Mouse (Mus musculus) regulatory T cell (primary cell): ENCODE results near the gene Disp3.

Experiments
- in situ Hi-C: fragments of 300-600 bp; cut with MboI, MseI; formaldehyde crosslinking; loops from one replicate; pipeline ENCODE4 v1.15.1; 2025; ENCODE audit warnings: high pct_unique_total_duplicates

Disp3 gene

DNA sequence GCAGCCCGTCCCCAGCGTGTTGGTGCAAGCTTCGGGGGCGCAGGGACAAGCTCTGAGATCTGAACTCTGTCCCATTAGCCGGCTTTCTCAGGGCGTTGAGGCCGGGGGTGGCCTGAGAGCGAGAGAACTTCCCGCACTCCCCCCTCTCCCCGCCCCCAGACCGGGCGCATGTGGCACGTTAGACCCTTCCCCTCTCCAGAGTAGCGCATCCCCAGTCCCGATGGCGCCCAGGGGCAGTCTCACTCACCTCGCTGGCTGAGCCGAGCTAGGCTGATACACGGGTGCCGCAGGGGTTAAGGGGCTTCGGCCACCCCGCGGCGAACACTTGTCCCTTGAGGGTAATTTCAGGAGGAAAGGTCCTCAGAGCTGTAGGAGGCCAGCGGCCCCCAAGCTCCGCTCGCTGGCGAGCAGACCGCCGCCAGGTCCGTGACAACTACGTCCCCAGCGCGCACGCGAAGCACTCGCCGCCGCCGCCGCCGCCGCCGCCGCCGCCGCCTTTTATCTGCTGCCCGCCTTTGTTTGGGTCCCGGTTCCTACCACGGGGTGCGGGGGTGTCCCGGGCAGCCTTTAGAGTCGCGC lies at the start of gene Disp3:
Gene Disp3 (minus strand): TSS at position 490 of the 579 bp plus-strand sequence.
- in situ Hi-C loops: no loop called here

DNA sequence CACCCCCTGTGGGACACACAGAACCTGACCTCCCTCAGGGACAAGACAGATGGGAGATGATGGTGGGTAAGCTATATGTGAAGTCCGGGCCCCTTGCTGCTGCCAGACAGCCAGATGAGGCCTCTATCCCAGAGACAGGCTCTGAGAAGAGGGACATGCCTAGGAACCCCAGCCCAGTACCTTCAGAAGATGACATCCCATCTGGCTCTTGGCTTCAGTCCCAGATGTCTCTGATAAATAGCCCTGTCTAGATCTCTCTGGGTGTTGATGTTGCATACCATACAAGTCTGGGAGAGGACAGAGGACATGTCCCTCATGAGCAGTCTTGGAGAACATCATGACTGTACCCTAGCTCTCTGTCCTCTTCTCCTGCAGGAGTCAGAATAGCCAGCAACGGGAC lies 42.5 kb upstream of the Disp3 start:
- in situ Hi-C loops: no loop called here

DNA sequence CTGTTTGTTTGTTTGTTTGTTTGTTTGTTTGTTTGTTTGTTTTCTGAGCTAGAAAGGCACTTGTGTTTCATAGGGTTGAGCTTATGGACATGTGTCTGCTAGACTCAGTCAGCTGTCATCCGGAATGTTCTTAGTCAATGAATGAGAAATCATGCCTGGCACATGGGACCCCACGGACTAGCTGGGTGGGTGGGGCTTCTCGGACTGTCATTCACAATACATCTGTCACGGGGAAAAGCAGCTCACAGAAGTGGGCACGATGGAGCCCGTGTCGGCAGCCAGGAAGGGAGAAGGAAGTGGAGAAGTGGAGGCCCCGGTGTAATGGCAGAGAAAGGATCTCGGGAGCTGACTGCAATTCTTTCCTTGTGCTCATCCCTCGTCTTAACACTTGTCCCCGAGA lies 41.7 kb upstream of the Disp3 start:
- in situ Hi-C loops: no loop called here

DNA sequence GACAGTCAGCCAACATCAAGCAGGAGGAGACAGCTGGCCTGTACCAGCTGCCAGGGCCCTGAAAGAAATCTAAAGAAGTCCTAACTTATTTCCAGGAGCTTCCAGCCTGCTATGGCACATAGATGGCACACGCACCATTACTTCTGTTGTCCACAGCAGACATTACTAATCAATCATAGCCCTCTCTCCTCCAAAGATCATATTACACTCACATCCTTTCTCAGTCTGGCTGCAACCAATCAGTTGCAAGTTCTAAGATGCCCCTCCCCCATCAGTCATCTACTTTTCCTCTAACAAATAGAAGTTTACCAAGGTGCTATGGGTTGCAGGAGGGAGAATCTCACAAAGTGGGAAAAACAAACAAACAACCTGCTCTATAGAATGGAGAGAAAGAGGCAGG lies 40.5 kb upstream of the Disp3 start:
- in situ Hi-C loops: no loop called here

DNA sequence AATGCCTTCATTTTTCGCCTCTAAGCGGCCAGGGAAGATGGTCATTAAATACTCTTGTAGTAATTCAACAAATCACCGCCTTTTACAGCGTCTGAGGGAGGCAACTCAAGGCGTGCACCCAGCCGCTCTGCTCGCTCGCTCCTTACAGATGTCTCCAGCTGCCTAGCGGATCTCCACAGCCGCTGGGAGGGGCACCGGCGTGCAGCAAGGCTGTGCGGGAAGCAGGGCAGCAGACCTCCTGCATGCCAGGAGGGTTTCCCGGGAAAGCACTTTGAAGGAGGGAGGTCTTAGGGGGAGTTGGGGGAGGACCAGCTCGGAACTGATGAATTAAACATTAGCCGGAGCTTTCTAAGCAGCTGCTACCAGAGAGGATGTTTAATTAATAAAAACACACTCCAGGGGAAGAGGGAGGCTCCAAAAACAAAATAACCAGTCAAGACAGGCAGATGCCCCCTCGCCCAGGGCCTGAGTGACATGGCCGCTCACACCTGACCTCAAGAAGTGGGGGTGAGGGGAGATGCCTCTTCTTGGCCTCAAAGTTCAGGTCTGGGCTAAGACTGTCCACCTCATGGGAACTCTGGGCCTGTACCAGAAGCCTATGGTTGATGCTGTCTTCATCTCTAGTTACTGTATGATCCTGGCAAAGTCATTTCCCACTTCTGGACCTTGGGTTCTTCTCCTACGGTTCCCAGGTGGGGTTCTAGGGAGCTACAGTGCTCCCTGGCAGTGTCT lies 39.7 kb upstream of the Disp3 start:
- in situ Hi-C loops: no loop called here

DNA sequence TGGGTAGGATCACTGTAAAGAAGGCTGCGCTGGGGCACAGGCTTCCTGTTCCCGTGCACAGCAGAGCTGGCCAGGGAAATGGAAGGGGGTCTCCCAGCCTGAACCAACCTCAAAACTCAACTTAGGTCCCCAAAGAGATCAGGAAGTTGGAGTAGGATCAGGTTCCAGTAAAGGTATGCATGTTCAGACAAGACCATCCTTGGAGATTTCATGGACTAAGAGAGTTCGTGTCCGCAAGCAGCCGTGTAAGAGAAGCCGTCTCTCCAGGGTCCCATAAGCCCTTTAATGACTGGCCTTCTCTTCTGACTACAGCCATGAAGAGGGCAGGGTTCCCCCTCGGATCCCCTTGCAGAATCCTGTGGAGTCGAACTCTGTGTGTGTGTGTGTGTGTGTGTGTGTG lies 39.0 kb upstream of the Disp3 start:
- in situ Hi-C loops: no loop called here

DNA sequence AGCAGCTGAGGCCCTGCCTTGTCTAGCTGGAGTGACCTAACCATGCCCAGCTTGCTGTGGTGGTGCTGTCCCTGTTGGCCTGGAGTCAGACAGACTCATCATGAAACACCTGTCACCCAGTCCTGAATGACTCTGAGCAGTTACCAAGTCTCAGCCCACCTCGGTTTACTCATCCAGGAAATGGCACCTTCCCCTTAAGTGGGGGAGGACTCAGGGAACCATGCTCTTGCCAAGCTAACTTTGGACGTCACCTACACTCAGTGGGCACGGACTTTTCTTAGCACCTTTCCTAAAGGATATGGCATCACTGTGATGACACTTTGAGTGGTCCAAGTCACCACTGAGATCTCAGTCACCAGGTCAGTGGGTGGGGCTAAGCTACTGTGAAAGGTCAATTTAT lies 38.2 kb upstream of the Disp3 start:
- in situ Hi-C loops: no loop called here

DNA sequence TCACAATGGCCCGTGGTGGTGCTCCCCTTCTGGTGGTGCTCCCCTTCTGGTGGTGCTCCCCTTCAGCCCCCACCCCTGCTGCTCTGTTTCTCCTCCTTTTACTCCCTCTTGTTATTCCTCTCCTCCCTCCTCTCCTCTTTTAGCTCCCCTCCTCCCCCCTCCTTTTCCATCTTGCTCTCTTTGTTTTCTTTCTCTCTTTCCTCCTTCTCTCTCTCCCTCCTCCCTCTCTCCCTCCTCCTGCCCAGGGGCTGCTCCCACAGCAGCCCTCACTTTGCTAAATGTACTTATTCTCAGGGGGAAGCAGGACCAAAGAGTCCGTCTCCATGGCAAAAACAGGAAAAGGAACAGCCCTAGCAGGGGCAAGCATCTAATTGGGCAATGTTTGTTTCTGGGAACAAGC lies 37.3 kb upstream of the Disp3 start:
- in situ Hi-C loops: no loop called here

DNA sequence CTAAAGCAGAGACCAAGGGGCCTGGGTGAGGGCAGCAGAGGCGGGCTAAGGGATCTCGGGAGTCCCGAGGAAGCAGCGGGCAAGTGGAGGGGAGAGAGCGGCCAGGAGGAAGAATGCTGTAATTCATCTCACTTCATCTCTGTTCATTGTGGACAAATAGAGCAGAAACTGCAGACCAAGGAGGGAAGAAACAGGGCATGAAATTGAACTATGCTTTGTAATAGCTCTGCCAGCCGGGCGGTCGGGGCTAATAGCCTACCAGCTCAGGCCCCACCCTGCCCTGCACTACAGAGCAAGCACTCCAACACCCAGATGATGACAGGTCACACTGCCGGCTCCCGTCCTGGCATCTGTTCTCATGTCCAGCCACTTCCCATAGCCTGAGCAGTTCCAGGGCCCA lies 34.4 kb upstream of the Disp3 start:
- in situ Hi-C loops: loop anchor here (25.0 kb wide), 1 partner anchor 1890 kb away; the partner anchor contains the start of gene Car6

DNA sequence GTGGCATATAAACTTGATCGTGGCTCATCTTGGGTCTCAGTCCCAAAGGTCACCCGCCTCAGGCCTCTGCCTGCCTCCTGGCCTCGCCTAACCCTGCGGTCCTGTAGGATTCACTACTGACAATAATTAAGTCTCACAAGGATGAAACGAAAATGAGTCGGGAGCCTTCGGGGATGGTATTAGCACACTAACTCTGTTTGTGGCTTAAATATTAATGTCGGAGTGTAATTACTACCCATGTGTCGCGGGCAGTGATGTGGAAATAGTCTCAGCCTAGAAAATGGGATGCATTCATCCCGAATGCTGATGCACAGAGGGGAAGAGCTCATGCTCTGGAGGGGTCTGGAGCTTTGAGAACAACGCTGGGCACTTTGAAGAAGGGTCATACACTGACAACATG lies 31.6 kb upstream of the Disp3 start:
- in situ Hi-C loops: loop anchor here (25.0 kb wide), 1 partner anchor 1893 kb away; the partner anchor contains the start of gene Car6

DNA sequence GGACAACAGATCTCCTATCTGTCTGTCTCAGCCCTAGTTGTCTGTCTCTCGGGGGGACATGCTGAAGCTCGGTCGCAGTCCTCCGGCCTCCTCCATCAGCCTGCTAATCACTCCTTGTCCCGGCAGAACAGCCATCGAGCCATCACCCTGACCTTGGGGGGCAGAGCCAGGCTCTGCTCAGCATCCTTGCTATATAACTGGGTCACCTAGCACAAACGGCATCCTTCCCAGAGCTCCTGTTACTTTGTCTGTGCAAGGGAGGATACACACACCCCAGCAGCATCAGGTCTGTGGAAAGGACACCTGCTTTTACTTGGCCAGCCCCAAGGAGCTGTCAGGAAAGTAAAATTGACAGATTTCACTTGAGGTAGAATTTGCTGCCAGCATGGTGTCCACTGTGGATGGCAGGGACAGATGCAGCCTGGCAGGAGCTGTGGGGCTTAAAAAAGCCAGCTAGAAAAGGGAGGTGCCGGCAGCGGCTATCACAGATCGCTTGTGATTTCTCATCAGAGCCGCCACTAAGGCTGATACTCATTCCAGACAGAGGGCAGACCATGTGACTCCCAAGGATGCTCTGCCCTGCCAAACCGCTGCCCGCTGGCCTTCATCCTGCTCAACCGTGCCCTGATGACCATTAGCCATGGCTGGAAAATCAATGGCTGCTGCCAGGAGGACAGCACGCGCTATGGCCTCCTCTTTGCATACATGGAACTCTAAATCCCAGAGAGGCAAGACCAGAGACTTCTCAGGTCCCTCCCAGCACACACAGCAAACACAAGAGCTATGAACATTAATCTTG lies 27.8 kb upstream of the Disp3 start:
- in situ Hi-C loops: loop anchor here (25.0 kb wide), 1 partner anchor 1897 kb away; the partner anchor contains the start of gene Car6

DNA sequence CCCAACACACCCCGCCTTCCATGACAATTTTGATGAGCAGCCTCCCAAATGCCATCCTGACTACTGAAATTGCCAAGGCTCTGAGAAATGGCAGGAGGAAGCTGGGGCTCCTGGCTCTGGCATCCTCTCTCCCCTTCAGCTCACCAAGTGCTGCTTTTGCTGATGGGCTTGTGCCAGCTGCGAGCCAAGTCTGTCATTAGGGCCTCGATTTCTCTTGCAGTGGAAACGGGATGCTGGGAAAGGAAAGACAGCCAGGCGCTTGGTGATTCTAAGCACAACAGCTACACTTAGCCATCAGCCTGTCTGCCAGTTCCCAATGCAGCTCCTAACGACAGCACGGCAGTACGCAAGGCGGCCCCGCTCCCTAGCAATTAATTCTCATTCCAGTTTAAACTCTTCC lies 26.6 kb upstream of the Disp3 start:
- in situ Hi-C loops: loop anchor here (25.0 kb wide), 1 partner anchor 1898 kb away; the partner anchor contains the start of gene Car6

DNA sequence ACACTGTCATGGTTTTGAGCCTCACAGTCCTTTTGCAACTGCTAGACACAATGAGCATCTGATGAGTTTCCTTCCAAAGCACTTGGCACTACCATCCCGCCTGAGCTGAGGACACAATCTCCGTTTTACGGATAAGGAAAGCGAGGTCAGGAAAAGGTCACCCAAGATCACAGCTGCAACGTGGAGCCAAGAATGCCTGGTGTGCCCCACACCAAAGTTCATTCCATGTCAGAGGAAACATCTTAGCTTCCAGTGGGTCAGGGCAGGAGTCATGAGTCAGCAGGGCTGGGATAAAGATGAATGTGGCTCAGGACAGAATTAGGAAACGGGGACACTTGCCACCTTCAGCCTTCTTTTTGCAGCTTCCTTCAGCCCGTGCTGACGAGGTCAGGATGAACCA lies 25.8 kb upstream of the Disp3 start:
- in situ Hi-C loops: loop anchor here (25.0 kb wide), 1 partner anchor 1899 kb away; the partner anchor contains the start of gene Car6

DNA sequence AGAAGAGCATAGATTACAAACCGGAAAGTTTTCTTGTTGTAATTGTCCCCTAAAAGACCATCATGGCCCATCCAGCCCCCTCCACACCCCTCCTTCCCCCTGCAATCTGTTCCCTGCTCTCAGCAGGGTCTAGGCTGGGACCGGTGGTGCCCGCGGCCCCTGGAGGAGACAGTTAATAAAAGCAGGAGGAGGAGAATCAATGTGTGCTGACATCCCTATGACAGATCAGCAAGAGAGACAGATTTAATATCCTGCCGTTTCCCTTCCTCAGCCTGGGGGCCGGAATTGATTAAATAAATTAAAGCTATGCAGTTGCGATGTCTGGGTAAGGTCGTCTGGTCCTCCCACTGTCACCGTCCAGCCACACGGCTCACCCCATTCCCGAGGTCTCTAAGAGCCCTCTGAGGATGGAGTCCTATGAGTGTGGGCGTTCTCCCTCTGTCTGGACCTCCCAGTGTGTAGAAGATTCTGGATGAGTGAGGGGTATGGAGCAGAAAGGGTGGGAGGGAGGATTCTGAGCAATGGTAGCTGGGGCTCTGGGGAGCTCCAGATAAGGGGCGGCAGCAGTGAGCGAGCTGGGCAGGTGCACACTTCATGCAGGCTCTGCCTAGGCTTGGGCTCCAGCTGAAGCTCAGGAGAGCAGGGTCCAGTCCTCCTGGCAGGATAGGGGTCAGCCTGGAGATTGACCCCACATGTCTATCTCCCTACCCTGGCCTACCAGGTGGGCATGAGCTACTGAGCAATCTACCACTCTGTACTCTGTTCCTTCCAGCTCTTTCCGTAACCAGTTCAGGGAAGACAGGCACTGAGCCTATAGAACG lies 24.7 kb upstream of the Disp3 start:
- in situ Hi-C loops: loop anchor here (25.0 kb wide), 1 partner anchor 1900 kb away; the partner anchor contains the start of gene Car6

DNA sequence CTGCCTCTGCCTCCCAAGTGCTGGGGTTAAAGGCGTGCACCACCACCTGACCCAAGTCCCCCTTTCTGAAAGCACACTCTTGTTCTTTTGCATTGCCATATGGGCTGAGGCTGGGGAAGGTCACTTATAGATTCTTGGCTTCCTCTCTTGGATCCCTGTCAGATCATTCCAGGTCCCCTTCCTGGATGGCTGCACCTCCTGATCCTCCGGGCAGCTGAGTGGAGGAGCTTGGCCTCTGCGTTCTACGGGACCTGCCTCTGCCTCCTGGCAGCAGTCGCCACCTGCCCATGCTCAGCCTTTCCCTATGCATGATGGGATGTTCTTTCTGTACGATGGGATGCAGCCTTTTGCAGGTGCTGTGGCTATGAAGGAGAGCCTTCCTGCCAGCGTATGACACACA lies 23.1 kb upstream of the Disp3 start:
- in situ Hi-C loops: loop anchor here (25.0 kb wide), 1 partner anchor 1901 kb away; the partner anchor contains the start of gene Car6

DNA sequence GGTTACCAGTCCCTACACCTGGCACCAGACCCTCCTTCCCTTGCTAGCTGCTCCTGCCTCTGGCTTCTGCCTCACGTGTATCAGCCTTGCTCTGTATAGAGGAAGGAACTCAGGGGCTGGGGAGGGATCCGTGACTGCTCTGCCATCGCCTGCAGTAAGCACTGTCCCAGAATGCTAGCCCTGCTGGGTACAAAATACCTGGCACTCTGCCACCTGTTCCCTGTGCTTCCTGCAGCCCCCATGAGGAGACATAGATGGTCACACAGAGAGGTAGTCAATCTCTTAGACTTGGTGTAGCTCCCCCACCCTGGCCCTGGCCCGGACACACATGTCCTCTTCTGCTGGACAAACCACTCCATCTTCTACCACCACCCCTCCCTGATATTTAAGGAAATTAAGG lies 22.4 kb upstream of the Disp3 start:
- in situ Hi-C loops: loop anchor here (25.0 kb wide), 1 partner anchor 1902 kb away; the partner anchor contains the start of gene Car6

DNA sequence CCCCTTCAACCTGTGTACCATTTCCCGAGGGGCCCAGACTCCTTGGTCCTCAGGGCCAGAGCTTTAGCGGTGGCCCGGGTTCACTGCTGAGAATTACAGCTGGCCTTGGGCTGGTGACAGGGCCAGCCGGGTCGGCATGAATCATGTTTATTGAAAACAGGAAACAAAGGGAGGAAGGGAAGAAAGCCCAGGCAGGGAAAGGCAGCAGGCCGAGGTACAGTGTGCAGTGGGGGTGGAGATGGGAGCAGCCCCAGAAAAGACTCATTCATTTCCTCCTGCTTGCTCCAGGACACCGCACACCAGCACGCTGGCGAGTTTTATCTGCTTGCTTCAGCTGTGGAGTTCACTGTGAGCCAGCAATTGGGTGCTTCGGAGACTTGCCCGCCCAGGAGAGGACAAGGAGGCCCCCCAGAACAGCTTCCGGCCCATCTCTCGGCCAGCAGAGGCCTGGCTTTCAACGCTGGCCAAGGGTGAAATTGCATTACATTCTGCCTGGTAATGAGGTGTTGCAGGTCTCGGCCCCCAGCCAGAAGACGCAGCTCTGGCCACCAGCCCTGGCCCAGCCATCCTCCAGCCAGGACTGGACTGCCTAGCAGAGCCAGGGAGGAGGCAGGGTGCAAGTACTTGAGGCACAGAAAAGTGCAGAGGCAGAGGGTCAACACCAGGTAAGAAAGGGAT lies 18.8 kb upstream of the Disp3 start:
- in situ Hi-C loops: loop anchor here (25.0 kb wide), 1 partner anchor 1906 kb away; the partner anchor contains the start of gene Car6

DNA sequence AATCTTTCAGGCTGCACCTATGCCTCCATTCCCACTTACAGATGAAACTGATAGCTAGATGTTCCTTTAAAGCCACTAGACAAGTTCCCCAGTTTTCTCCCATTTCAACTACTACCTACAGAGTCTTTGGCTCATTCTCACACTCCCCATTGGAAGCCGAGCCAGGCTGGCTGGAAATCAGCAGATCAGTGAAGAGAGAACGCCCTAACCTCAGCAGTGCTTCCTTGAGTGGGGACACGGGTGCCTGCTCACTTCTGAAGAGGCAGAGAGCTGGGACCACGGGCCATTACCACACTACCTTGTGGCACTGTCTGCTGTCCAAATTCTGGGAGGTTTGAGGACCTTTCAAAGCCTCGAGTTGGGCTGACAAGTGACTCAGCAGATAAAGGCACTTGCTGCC lies 11.0 kb upstream of the Disp3 start:
- in situ Hi-C loops: no loop called here

DNA sequence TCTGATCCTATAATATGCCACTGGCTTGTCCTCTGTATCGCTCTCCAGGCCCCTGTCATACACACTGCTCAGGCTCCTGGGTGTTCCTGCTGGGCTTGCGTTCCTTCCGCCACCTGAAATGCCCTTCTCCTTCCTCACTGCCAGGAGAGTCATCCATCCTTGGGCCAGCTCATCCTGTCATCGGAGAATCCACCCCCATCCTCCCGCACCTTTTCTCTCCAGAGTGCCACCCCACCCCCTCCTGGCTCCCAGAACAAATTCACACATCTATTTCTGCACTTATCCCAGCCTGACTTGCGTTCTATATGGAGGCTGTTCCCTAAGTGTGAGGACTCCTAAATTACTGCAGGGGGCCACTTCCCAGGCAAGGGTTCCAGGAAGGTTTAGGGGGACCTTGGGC lies 9.9 kb upstream of the Disp3 start:
- in situ Hi-C loops: no loop called here

DNA sequence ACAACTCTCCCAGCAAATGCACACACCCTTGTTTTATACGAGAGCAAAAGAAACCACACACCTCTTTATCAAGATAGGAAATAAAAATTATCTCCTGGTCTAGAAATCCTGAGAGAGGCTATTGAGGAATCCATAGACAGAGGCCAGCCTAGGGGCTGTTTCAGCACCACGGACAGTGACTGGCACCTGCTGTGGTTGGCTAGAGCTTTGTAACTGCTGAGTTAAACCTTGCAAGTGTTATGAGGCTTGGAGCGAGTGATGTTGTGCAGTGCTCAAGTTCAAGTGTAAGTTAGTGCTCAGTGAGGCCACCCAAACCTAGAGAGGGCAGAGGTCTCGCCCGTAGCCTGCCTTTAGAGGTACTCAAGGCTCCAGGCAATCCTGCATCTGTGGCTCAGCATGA lies 5.6 kb upstream of the Disp3 start:
- in situ Hi-C loops: no loop called here

DNA sequence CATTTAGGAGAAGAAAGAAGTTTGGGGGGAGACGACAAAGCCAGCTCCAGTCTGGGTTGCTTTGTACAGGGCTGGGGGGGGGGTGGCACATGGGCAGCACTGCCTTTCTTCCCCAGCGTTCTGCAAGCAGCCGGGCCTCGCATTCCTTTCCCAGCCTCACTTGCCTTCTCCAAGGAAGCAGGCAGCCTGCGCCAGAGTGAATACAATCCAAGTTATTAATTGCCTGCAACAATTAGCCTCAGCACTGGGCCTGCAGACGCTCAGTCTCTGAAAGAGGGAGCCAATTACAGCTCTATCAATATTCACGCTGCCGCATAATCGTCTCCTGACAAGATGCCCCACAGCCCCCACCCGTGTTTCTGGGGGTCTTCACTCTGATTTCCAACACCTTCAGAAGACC lies 4.1 kb upstream of the Disp3 start:
- in situ Hi-C loops: no loop called here
